Mouse (Mus musculus) kidney, adult 9 months (tissue): ENCODE results near the gene Ints5.
"Not testable (repeated sequence)": the region's sequence is repeated elsewhere in the genome, so short reads cannot be mapped to it uniquely, and the experiment has no call there.

ENCODE experiments used
- DNase-seq: peaks from one replicate; pipeline ENCODE4 v3.0.0; 2022

The Ints5 gene

DNA sequence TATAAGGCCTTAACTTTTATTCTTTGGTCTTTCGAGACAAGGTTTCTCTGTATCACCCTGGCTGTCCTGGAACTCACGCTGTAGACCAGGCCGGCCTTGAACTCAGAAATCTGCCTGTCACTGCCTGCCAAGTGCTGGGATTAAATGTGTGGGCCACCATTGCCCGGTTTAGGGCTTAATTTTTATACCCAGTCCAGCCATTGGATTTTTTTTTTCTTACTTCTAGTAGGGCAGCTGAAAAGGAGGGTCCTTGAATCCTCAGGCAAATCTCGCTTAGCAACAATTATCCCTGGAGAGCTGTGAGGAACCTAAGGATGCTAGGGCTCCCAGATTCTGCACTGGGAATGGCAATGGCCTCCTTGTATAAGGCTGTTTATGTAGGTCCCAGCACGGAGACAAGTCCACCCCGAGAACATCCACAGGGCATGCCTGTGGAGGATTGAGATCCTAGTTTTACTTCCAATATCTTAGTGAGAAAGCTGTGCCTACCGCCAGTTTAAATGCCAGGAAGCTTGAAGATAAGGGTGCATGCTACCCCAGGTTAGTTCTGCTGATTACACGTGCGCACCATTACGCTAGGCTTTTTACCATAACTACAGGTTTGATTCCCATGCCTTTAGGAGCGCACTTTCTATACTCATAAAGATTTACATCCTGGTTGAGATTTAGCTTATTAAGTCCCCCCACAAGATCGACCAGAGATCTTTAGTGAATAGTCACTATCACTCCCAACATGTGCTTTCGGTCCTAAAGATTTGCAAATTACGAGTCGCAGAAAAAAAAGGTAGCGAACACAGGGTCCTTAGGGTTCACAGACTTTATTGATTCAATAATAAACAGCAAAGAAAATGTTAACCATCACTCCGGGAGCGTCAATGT lies 5.0 kb upstream of the Ints5 start:
- DNase-seq: no peak

DNA sequence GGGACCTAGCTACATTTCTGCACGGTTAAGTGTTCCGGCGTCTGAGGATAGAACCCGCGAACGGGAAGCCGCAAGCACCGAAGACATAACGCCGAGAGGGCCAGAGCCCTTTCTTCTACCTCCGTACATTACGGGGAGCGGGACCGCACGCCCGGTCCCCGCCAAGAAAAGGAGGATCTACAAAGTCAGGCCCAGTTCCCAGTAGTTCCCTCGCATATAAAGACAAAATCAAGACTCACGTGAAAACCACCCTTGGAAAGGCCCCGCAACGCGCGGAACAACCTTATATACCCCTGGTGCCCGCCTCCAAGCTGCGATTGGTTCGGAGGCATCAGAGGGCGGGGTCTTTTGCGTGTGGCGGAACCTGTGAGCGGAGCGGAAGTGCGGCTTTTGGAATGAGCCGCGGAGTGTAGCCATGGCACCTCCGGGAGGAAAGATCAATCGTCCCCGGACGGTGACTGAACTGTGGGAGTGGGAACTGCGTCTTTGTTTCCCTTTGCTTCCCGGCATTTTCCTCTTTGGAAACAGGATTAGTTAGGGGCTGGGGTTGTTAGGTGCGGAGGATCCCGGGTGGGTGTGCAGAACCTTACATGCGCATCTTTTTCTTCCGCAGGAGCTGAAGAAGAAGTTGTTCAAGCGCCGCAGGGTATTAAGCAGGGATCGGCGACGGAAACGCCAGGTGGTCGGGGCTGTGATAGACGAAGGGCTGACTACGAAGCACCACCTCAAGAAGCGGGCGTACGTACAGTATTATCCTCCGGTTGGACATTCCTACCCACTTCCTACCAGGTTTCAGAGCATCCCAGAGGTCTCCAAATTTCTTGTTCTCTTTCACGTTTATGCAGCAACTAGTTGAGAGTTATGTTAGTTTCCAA lies 4.1 kb upstream of the Ints5 start, which contains the start of the genes 1810009A15Rik and Gm49416:
Gene 1810009A15Rik (plus strand): TSS at position 343 of the 875 bp plus-strand sequence.
Gene Gm49416 (plus strand): TSS at position 416 of the 875 bp plus-strand sequence.
- DNase-seq: peak; percentile 96

DNA sequence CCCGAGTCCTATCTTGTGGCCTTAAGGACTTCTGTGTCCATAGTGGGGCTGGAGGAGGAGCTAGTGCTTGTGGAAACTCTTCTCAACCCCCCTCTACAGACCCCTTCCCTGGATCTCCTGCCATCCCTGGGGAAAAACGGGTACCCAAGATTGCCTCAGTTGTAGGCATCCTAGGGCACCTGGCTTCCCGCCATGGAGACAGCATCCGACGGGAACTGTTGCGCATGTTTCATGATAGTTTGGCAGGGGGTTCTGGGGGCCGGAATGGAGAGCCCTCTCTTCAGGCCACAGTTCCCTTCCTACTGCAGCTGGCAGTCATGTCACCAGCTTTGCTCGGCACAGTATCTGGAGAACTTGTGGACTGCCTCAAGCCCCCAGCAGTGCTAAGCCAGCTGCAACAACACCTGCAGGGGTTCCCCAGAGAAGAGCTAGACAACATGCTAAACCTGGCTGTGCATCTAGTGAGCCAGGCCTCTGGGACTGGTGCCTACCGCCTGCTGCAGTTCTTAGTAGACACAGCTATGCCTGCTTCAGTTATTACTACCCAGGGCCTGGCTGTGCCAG lies 2.7 kb downstream of the Ints5 start:
- DNase-seq: no peak

DNA sequence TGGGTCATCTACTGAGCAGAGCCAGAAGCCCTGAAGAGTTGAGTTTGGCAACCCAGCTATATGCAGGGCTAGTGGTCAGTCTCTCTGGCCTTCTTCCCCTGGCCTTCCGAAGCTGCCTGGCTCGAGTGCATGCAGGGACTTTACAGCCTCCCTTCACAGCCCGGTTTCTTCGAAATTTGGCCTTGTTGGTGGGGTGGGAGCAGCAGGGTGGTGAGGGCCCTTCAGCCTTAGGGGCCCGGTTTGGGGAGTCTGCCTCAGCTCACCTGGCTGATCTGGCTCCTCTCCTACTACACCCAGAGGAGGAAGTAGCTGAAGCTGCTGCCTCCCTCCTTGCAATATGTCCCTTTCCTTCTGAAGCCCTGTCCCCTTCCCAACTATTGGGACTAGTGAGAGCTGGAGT lies 3.4 kb downstream of the Ints5 start:
- not testable (repeated sequence) for DNase-seq

DNA sequence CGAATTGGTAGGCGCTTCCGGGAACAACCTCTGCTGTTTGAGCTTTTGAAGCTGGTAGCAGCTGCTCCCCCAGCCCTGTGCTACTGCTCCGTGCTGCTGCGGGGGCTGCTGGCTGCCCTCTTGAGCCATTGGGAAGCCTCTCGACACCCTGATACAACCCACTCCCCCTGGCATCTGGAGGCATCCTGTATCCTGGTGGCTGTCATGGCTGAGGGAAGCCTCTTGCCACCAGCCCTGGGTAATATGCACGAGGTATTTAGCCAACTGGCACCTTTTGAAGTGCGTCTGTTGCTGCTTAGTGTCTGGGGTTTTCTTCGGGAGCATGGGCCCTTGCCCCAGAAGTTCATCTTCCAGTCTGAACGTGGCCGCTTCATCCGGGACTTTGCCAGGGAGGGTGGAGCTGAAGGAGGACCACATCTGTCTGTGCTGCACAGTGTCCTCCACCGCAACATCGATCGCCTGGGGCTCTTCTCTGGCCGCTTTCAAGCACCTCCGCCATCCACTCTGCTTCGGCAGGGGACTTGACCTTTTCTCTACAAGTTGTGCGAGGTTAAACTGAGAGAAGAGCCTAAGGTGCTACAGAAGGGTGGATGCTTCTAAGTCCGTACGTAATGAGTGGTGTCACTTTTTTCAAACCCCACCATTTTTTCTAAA lies 4.5 kb downstream of the Ints5 start:
- peak; percentile 65 for DNase-seq

DNA sequence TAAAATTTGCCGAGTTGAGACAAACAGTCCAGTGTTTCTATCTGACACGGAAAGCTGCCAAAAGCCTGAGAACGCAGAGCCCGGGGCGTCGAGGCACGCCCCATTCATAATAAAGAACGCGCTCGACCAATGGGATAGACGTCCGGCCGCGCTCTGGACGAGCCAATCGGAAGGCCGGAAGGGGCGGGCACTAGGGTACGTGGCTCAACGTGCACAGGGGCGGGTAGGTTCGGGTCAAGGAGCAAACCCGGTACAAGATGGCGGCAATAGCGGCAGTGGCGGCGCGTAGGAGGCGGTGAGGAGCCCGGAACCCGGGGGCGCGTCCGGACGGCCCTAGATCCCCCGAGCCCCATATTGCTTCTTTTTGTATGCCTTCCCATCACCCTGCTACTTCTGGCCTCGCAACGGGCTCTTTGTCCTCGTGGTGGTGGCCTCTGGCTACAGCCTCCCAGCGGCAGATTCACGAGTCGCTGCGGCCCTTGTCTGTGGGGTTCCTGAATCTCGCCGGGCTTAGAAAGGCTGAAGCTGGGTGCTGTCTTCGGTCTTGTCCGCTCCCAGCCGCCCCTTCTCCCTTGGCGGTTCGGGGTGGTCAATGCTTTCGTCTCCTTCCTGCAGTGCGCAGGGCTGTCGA lies 5.2 kb downstream of the Ints5 start, which contains the start of gene Ganab:
Gene Ganab (plus strand): TSS at position 207 of the 631 bp plus-strand sequence.
- DNase-seq: peak; percentile 97

DNA sequence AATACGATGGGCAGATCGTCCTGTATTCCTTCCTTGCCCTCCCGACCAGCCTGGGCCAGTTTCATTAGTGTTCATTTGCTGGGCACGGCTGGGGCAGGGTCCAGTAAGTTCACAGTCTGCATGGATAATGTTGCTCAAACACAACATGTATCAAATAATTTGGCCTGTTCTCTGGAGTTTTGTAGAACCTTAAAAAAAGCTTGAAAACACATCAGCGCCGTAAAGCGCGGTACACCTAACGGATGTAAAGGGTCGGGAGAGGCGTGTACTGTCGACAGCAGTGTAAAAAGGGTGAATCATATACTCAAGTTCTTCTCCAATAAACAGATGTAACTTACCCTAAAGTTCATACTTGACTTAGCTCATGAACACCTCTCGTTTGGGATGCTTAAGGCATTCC lies 5.8 kb downstream of the Ints5 start:
- no peak for DNase-seq

DNA sequence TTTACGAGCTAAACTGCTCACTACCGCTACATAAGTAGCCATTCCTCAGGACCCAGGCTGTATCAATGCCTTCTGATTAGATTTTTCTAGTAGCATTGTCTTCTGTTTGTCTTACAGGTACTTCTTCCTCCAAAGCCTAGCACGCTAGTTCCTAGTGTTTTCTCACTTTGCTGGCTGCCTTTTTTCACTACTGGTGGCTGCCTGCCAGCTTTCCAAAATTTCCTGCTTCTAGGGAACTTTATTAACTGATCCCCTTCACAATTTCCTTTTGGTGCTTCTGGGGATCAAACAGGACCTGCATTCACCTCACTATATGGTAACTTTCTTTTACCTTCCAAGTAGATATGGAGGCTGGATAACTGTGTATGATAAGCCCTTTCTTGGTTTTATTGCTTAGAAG lies 6.3 kb downstream of the Ints5 start:
- DNase-seq: no peak

DNA sequence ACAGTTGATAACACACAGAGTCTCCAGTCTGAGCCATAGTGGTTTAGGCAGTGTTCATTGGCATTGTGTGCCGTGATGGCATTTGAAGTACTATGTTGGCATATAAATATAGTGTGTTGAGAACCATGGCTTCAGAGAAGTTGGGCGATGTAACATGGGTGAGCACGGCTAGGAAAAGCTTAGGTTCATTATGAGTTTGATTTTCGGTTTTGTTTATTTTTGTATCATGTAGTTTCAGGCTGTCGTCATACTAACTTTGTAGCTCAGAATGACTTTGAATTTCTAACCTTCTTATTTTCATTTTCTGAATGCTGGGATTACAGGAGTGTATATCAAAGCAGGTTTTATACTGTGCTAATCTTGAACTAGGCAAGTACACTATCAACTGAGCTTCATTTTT lies 10.6 kb downstream of the Ints5 start:
- DNase-seq: no peak

DNA sequence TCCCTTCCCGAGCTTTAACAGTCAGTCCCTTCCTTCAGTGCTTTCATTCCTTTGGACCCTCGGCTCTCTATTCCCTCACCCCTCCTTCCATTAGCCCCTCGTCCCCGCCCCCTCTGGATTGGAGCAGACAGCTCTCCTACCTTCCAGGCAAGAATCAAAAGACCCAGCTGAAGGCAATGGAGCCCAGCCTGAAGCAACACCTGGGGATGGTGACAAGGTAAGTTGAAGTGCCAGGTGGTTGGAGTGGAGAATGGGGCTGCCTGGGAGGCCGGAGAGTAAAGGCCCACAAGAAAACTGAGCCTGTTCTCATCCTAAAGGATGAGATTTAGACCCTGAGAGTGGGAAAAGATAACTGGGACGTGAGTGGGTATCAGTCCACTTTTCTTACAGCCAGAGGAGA lies 15.7 kb downstream of the Ints5 start:
- no peak for DNase-seq

DNA sequence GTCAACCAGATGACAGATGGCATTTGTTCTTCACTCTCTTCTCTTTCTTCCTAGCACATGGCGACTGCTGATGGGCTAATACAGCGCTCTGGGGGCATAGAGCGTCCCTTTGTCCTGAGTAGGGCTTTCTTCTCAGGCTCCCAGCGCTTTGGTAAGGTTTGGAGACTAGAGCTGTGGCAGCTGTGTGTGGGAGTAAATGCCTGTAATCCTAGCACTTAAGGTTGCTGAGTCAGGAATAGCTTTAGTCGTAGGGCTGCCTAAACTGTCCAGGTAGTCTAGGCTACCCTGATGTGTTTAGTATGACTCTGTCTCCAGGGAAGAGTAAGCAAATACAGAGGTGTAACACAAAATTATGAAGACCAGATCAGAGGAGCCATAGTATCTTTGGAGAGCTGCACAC lies 19.0 kb downstream of the Ints5 start:
- no peak for DNase-seq

DNA sequence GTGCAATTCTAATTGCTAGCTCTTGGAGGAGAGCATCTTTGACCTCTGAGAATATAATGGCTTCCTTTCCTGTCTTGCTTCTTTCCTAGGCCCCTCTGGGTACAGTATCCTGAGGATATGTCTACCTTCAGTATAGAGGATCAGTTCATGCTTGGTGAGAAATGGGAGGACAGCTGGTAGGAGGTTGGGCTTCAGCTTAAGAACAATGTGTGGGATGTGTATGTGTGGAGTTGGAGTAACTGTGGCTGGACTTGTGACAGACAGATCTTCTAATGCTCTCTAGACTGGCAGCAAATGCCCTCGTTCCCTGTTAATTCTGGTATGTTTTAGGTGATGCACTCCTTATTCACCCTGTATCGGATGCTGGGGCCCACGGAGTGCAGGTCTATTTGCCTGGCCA lies 21.4 kb downstream of the Ints5 start:
- DNase-seq: no peak

DNA sequence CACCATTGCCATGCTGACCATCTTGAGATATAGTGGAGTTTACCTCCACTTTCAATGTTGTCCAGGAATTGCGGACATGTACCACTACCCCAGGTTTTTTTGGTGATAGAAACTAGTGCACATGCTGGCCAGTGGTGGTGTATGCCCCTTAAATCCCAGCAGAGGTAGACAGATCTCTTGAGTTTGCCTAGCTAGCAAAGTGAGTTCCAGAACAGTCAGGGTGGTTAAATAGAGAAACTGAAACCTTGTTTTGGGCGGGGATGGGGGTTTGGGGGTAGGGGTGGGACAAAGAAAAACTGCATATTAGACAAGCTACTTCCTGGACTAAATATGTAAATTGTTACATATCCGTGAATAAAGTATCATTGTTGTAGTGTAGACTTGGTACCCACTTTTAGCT lies 26.2 kb downstream of the Ints5 start:
- no peak for DNase-seq

DNA sequence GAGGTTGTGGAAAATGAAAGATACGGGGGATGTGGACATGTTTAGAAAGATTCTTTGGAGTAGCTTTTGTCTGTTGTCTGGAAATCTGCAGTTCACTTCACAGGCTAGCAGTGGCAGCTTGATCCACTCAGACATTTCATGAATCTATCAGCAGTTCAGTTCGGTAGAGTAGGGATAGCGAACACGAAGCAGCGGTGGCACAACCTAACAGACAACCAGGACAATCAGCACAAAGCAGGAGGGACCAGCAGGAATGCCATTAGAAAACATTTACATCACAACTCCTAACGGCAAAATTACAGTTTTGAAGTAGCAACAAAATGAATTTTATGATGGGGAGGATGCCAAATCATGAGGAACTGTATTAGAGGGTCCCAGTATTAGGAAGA lies 26.9 kb downstream of the Ints5 start:
- no peak for DNase-seq

DNA sequence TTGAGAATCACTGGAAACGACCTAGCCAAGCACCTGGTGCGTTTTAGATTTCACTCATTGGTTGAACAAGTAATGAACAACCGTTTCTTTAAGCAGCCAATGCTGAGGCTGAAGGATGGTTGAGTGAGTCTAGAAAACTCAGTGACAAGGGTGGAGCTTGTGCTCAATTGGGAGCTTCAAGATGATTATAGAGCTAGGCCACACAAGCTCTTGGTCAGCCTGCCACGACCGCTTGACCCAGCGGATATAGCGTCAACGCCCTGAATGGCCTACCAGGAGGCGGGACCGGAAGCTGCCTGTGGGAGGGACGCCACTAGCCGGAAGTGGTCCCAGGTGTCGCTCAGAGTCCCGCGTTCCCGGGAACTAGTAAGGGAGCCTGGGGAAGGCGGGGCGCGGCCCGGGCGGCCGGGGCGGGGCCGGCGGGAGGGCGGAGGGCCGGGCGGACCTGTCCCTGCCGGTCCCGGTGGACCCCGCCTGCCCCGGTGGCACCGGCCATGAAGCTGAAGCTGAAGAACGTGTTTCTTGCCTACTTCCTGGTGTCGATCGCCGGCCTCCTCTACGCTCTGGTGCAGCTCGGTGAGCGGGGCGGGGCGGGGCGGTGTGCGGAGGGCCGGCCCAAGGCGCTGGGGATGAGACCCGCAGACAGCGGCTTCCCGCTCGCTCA lies 27.4 kb downstream of the Ints5 start, which contains the start of gene B3gat3:
Gene B3gat3 (plus strand): TSS at position 302 of the 664 bp plus-strand sequence.
- peak; percentile 98 for DNase-seq

DNA sequence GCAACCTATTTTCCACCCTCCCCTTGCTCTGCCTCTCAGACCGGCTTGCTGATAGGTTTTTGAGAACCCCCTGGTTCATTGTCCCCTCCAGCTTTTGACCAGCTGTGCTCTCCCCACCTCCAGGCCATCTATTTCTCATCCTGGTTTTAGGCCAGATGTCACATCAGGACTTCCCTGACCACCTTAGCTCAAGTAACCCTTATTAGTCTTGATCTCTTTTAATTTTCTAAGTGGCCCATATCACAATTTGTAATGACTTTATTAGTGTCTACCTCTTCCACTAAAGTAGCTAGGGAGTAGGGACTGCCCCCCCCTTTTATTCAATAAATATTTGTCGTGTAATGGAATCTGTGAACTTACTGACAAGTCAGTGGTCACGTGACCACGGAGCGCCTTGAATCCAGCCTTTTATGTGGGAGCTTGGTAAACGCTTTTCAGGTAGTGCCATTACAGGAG lies 28.1 kb downstream of the Ints5 start:
- DNase-seq: peak; percentile 53

DNA sequence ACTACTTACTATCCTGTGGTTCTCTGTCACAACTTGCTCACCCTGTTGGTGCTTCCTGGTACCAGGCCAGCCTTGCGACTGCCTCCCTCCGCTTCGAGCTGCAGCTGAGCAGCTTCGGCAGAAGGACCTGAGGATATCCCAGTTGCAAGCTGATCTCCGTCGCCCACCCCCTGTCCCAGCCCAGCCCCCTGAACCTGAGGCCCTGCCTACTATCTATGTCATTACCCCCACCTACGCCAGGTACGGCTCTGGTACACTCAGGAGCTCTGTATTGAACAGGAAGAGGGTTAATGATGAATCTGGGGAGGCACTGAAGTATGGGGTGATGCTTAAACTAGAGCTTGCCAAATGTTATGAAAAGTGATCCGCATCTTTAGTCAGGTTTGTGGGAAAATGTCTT lies 28.9 kb downstream of the Ints5 start:
- DNase-seq: no peak

DNA sequence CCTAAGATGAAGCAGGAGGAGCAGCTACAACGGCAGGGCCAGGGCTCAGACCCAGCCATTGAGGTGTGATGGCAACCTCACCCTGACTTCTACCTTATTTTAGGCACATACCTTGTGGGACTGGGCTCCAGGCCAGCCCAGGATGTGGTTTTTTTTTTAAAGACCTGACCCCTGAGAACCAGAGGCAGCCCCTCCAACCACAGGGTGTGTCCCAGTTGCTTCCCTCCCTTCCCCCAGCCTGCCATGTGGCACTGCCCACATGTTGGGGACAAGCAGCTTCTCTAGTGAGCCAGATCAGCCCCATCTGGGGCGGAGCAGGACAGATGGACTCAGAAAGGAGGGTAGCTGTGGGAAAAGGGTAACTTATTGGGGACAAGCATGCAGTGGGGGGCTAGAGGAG lies 34.0 kb downstream of the Ints5 start:
- DNase-seq: no peak

DNA sequence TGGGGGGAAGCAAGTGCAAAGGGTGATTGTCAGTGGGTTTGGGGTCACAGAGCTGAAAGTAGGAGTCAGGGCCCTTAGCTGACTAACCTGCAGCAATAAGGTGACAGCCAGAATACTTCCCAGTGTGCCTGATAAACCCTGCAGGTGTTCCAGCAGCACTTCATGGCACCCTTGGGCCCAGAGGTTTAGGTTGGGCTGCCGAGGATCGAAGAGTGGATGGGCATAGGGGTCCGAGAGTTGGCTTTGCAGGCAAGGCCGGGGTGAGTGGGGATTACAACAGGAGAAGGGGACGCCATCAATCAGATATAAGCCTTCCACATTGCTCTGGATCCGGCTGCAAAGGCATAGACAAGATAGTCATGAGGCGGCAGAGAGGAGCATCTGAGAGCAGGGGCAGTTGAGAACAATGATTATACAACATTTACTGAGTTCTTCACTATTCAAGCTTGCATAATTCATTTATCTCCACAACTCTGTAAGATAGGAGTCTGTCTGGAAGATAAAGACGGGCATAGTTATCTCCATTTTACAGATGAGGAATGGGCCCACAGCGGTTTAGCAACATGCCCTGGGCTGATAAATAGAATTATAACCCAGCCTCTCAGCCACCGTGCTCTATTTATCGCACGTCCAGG lies 35.2 kb downstream of the Ints5 start:
- no peak for DNase-seq

DNA sequence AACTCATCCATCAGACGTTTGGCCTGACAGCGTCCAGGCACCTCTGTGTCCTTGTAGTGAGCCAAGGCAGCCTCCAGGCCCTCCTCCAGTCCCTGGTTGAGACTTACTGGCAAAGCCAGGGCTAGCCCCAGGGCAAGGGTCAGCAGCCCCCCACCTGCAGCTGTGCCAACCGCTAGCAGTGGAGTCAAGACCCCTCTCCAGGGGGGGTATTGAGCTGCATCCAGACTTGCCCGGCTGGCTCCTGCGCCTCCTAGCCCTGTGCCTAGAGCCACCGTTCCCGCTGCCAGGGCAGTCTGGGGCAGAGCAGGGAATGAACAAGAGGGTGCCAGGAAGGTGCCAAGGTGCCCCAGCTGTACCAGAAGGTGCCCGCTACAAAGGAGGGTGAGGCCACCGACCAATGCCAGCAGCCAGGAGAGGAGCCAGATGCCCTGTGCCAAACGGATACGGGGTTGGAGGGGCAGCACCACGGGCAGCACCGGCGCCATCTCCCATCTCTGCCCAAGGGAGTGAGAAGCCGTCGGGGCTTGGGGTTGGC lies 36.0 kb downstream of the Ints5 start:
- DNase-seq: no peak
